Mouse (Mus musculus): ENCODE results near the gene Gm47959.
"Not testable (repeated sequence)": the region's sequence is repeated elsewhere in the genome, so short reads cannot be mapped to it uniquely, and the experiment has no call there.

Gm47959 gene

GRCm38 (mm10) chr1:83000306-83000705 is at the start of gene Gm47959:
Gm47959 (plus strand) TSS chr1:83000548.
- not testable (repeated sequence) for ATAC-seq (ENCODE audit: low TSS enrichment)

DNA sequence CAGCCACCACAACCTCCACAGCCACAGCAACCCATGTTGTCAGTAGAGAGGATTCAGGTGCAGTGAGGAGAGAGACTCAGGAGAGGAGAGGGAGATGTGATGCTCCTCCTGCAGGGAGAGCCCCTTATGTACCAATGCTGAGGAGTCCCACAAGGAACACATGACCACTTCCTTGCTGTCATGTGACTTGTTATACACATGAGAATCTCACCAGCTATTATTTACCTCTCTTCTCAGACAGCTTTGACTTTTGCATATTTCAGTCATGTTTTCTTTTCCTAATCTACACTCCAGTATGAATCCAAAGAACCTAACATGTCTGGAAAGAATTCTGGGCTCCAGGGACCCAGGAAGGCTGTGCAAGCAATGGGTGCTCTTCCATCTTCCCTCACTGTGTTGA is 44.4 kb upstream of the Gm47959 start, which contains the start of gene Gm7544:
Gene Gm7544 (minus strand): TSS at position 101 of the 400 bp plus-strand sequence.
- ATAC-seq (ENCODE audit: low TSS enrichment): not testable (repeated sequence)

GRCm38 (mm10) chr1:82959870-82960385 is 40.4 kb upstream of the Gm47959 start, which contains the start of gene Gm47955:
Gm47955 (plus strand) TSS chr1:82960286.
- ATAC-seq (ENCODE audit: low TSS enrichment): no peak

DNA sequence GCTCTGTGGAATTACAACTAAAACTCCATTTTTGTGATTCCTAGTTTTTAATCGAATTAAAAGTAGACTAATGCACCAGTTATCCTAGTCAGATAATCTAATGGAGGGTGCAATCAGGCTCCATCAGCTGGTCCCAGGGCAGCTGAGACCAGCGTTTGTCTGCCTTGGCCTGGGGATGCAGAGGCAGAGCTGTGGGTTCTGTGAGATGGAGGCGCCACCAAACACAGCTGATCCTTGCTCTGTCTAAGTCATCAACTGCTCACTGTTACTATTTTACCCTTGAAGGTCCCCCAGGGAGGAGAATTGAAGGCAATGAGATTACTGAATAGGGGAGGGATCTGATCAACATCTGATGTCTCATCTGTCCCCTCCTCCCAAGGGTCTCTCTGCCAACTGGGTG is 33.9 kb upstream of the Gm47959 start:
- ATAC-seq (ENCODE audit: low TSS enrichment): no peak

GRCm38 (mm10) chr1:82972046-82972445 is 28.3 kb upstream of the Gm47959 start:
- ATAC-seq (ENCODE audit: low TSS enrichment): no peak

- no peak for ATAC-seq (ENCODE audit: low TSS enrichment)
Measured at GRCm38 (mm10) chr1:82973244-82973643, 27.1 kb upstream of the Gm47959 start.

DNA sequence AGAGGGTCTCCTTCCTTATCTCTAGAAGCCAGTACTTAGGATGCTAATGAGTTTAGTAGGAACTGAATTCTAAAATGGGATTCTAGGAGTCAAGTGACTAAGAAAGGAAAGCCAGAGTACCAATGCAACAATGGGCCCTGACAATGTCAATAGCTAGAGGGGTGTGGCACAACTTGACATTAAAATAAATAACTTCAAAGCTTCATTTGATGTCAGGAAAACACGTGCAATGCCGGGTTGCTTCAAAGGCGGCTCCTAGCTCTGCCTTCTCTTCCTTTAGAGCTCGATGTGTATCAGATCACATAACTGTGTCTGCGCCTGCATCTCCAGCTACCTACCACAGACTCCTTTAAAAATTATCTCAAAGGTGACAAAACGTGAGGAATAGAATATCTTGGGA is 26.4 kb upstream of the Gm47959 start:
- ATAC-seq (ENCODE audit: low TSS enrichment): no peak

GRCm38 (mm10) chr1:82974342-82974741 is 26.0 kb upstream of the Gm47959 start:
- no peak for ATAC-seq (ENCODE audit: low TSS enrichment)

DNA sequence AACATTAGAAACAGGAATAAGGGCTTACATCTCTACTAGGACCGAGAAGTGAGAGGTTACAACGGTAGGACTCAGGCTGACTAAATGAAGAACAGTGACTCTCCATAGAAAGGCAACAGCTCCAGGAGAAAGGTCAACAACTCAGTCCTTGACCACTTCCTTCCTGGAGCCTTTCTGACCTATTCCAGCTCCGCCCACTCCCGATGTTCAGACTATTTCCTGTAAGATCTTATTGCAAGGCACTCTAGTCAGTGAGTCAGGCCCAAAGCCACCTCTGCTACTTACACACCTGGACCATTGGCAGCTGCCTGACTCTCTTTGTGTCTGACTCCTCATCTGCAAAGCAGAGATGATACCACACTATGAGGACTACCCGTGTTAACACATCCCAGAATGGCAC is 24.6 kb upstream of the Gm47959 start:
- ATAC-seq (ENCODE audit: low TSS enrichment): no peak

- no peak for ATAC-seq (ENCODE audit: low TSS enrichment)
Measured at GRCm38 (mm10) chr1:82977840-82978239, 22.5 kb upstream of the Gm47959 start.

- peak; percentile 51; the same call in 1 of the 2 replicates for ATAC-seq (ENCODE audit: low TSS enrichment)
Measured at GRCm38 (mm10) chr1:82986738-82987137, 13.6 kb upstream of the Gm47959 start.

DNA sequence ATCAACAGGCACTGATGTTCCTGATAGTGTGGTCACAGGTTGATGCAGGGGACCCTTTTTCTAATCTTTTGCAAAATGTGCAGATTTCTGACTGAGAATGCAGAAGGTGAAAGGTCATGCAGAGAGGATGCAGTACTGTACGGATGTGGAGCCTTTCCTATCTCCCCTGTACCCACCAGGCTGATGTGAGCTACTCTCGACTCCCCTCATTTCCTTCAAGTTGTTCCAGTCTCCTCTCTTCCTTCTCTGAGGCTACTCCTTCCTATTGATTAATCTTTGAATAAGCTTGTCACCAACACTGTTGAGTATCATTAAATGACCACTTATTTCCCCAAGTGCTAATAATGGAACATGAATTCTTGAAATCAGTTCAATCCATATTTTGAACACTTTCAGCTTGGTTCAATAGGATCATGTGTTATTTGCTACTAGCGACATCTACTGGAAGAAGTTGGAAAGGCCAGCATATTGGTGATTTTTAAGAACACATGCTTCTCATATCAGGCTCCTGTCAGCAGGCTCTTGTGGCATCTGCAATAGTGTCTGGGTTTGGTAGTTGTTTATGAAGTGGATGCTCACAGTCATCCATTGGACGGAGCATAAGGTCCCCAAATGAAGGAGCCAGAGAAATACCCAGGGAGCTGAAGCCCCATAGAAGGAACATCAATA is 12.7 kb upstream of the Gm47959 start:
- ATAC-seq (ENCODE audit: low TSS enrichment): peak; percentile 94

GRCm38 (mm10) chr1:82991062-82991461 is 9.3 kb upstream of the Gm47959 start:
- ATAC-seq (ENCODE audit: low TSS enrichment): no peak

DNA sequence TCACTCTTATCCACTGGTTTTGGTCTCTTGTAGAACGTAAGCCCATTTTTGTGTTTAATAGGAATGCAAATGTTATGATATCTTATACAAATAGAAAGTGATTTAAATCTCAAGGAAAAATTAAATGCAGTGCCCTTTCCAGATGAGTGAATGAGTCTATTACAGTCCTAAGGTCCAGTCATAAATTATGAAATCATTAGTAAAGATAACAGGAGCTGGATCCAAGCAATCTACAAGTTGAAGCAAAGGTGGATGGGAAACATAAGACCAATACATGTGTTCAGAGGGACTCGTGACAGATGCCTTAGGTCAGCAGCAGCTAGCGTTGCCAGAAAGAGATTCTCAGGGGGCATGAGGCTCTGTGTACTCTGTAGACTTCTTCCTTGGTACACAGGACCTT is 8.8 kb upstream of the Gm47959 start:
- no peak for ATAC-seq (ENCODE audit: low TSS enrichment)

GRCm38 (mm10) chr1:82992093-82992492 is 8.3 kb upstream of the Gm47959 start:
- no peak for ATAC-seq (ENCODE audit: low TSS enrichment)

GRCm38 (mm10) chr1:82993947-82994346 is 6.4 kb upstream of the Gm47959 start:
- peak; percentile 81 for ATAC-seq (ENCODE audit: low TSS enrichment)

DNA sequence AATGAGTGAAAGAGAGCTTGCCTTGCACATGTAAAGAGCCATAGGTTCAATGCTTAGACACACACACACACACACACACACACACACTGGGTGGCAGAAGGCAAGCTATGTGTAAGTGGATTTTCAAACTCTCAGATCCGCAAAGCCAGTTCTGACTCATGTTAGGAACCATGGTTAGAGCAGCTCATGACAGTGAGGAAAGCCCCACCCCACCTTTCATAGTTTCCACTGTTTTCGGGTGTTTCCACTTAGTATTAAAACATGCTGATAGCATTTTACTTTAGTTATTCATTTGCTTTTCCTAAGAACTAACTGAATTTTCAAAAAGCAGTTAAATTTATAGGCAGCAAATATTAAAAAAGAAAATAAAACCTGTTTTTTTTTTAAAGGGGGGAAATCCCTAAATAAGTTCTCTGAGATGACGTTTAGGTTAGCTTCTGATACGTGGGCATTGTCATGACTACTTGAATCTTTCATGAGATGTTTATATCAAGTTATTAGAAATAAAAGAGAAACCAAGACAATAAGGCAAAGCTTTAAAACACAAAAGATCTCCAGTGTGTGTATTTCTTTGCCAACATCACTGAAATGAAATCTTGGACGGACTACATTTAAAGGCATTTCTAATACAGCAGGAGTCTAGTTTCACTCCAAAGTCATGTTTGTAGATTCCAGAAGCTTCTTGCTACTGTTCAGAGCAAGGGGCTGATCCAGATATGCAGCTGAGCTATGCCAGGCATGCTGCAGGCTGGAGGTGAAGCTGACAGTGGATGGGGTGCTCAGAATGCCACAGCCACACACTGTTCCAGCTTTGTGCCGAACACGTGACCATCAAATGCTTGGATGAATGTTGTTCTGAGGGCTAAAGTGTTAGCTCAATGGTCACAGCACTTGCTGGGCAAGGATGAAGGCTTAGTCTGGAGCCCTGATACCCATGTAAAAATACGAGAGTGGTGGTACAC is 6.2 kb downstream of the Gm47959 start:
- ATAC-seq (ENCODE audit: low TSS enrichment): no peak

DNA sequence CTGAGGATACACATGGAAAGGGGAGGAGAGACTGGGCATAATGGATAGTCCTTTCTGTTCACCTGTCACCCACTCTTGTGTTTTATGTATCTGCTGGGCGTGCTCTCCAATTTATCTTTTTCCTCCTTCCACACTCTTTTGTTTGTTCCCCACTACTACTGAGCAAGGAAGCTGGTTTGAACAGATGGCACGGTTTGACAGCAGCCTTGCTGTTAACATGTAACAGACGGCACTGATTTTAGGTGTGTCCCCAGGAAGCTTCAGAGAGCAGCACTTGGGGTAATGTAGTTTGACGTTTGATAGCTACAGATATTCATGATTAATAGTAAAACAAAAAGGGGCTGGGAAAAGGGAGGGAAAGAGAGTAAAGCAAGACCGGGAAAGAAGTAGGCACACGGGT is 7.1 kb downstream of the Gm47959 start:
- ATAC-seq (ENCODE audit: low TSS enrichment): peak; percentile 31; the same call in 1 of the 2 replicates

DNA sequence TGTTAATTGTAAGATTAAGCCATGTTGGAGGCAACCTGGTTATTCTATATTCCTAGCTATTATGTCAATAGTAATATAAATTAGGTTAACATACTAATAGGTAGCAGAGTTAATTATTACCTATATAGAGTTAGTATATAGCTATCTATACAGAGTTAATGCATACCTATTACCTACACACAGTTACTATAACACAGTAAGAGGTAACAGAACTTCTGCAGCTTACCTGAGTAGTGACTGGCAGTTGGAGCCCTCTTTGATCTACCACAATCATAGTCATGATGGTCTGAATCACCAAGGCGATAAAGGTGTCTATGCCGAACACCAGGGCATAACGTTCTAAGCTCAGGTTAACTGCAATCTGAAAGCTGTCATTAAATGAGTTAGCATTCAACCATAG is 14.1 kb downstream of the Gm47959 start:
- ATAC-seq (ENCODE audit: low TSS enrichment): no peak

GRCm38 (mm10) chr1:83015329-83015879 is 15.1 kb downstream of the Gm47959 start:
- peak; percentile 57; the same call in 1 of the 2 replicates for ATAC-seq (ENCODE audit: low TSS enrichment)

GRCm38 (mm10) chr1:83016556-83016955 is 16.2 kb downstream of the Gm47959 start:
- no peak for ATAC-seq (ENCODE audit: low TSS enrichment)

- ATAC-seq (ENCODE audit: low TSS enrichment): peak; percentile 57; the same call in 1 of the 2 replicates
Measured at GRCm38 (mm10) chr1:83031950-83032349, 31.6 kb downstream of the Gm47959 start.

Data from frontal cortex, adult (tissue).